Mouse (Mus musculus) midbrain, postnatal 0 days (tissue): ENCODE results near the gene Olfr382. TPM values are rescaled to one million over a fixed set of nuclear protein-coding genes. Genes with fewer than 3 reads are reported as not detected.
"Not testable (repeated sequence)": the region's sequence is repeated elsewhere in the genome, so short reads cannot be mapped to it uniquely, and the experiment has no call there.

ENCODE experiments used
- ATAC-seq: fragments of 200-750 bp; cut with Nextera tagmentation; 2 replicates; pipeline ENCODE4 v1.8.0; 2017; ENCODE audit warnings: moderate number of reproducible peaks, mild to moderate bottlenecking, moderate TSS enrichment, moderate library complexity; ENCODE audit not compliant: low FRiP score
- DNase-seq: peaks from one replicate; pipeline ENCODE4 v3.0.0-alpha.2; 2015; ENCODE audit warnings: low spot score
- H3K27ac ChIP-seq: fragments of 300-500 bp; sonication (generic); 2 replicates; pipeline ENCODE4 v1.5.1; 2014; ENCODE audit warnings: low read depth, mild to moderate bottlenecking, low read length, mixed read lengths
- H3K27me3 ChIP-seq: fragments of 300-500 bp; sonication (generic); 2 replicates; pipeline ENCODE4 v1.6.1; 2014; ENCODE audit warnings: low read length, control low read depth, mixed read lengths; ENCODE audit not compliant: insufficient read depth
- H3K36me3 ChIP-seq: fragments of 300-500 bp; sonication (generic); 2 replicates; pipeline ENCODE4 v1.6.1; 2014; ENCODE audit warnings: low read length, control low read depth, mixed read lengths; ENCODE audit not compliant: insufficient read depth
- H3K4me1 ChIP-seq: fragments of 300-500 bp; sonication (generic); 2 replicates; pipeline ENCODE4 v1.6.1; 2014; ENCODE audit warnings: mild to moderate bottlenecking, control low read depth, antibody characterized with exemption, low read length, mixed read lengths; ENCODE audit not compliant: insufficient read depth
- H3K4me2 ChIP-seq: fragments of 300-500 bp; sonication (generic); 2 replicates; pipeline ENCODE4 v1.6.1; 2014; ENCODE audit warnings: low read depth, mild to moderate bottlenecking, low read length, mixed read lengths; ENCODE audit not compliant: poor library complexity, severe bottlenecking
- H3K4me3 ChIP-seq: fragments of 300-500 bp; sonication (generic); 2 replicates; pipeline ENCODE4 v1.5.1; 2014; ENCODE audit warnings: low read depth, mild to moderate bottlenecking, low read length, moderate library complexity
- H3K9ac ChIP-seq: fragments of 300-500 bp; sonication (generic); replicated peaks from 2 replicates; pipeline ENCODE4 v1.6.1; 2014; ENCODE audit warnings: mild to moderate bottlenecking, low read length, moderate library complexity, mixed read lengths; ENCODE audit not compliant: poor library complexity, severe bottlenecking
- H3K9me3 ChIP-seq: fragments of 300-500 bp; sonication (generic); 2 replicates; pipeline ENCODE4 v1.6.1; 2016; ENCODE audit warnings: low read length, control low read depth
- CTCF ChIP-seq: IDR thresholded peaks from 2 replicates; pipeline ENCODE4 v1.5.1; 2016; ENCODE audit warnings: antibody characterized with exemption, mild to moderate bottlenecking
- WGBS: fragments of 180-500 bp; shearing (Covaris S2); extraction: QIAGEN DNeasy Blood & Tissue Kit; methylation state at CpG from one replicate; pipeline ENCODE4 v1.1.7; 2014; 5-methylcytosine and 5-hydroxymethylcytosine counted together
- polyA plus RNA-seq: library from polyadenylated mRNA; unstranded; fragments of >200 nt; fragmentation: Nextera tagmentation; extraction: Ambion mirVana; gene quantifications from 2 replicates; pipeline ENCODE4 v1.2.1, GENCODE M21; 2015
- total RNA-seq: library from RNA; depleted of rRNA; stranded (reverse); fragments of >200 nt; gene quantifications from 2 replicates; pipeline ENCODE4 v1.2.3, GENCODE M21; 2014; rRNA removed

Gene Olfr382
- total RNA-seq (not detected in 2 replicates), polyA plus RNA-seq (not detected in 2 replicates)

DNA sequence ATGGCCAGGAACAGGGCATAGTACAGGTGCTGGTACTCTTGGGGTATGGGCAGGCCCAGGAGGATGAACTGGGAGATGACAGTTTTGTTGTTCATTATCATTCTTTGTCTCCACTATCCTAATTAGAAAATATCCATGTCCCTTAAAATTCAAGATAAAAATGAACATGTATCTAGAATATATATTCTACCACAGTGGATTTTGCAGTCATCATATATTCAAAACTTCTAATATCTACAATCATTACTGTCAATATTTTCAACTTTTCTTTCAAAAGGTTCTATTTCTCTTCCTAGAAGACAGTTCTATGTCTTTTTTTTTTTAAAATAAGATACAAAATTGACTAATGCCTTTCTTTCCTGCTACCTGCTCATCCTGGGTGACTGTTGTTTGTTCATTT, at the start of gene Olfr382:
TSS of gene Olfr382 (minus strand) at position 101 of the 400 bp plus-strand sequence.
- H3K4me3 ChIP-seq, result no peak within 1 kb of the TSS
- no peak for ATAC-seq
- H3K9me3 ChIP-seq, result peaks cover 8% of the 10 kb centered on the region; the same call in 1 of the 2 replicates
- no peak within 1 kb of the TSS for H3K4me2 ChIP-seq
- TF ChIP-seq CTCF, result no peak
- DNase-seq, result no peak
- H3K27me3 ChIP-seq, result no peaks in the 10 kb centered on the region
- H3K9ac ChIP-seq, result no peak within 1 kb of the TSS
- no peaks in the 10 kb centered on the region for H3K4me1 ChIP-seq
- no peaks in the 10 kb centered on the region for H3K36me3 ChIP-seq
- H3K27ac ChIP-seq, result no peak within 1 kb of the TSS

DNA sequence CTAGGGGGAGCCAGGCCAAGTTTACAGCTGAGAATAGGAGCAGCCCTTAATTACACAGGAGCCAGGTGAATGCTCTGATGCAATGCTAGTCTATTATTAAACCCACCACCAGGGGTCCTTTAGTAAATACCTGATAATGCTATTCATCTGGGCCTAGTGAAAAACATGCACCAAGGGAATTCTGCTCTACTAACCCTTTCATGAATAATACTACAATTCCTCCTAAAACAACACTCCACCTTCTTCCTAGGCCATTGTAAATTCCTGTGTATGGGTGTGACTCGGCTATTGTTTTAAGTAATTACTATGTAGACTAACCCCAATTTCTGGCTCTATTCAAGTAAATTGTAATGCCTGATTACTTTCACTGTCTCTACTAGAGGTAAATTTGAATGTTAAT, 12.0 kb upstream of the Olfr382 start:
- H3K9me3 ChIP-seq, H3K4me3 ChIP-seq, H3K36me3 ChIP-seq, ATAC-seq, H3K9ac ChIP-seq, H3K27me3 ChIP-seq, H3K4me1 ChIP-seq, H3K4me2 ChIP-seq, DNase-seq, H3K27ac ChIP-seq: not testable (repeated sequence)
- WGBS, result 88% methylated on average over 1 of the region's 1 CpGs

DNA sequence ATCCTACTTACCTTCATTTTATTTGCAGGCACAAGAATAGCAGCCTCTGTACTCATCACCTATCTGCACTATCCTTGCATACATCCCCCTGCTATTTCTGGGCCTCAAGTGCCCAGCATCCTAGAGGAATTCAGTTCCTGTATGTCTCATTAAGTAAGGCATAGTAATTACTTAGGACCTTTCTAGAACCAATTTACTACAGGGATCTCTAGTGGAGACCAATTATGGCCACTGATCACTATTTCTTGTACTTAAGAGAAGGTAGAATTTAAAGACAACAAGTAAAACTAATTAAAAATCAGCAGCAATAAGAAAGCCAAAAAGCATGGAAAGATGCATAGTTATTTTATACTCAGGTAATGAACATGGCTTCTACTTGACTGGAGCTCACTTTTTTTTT, 25.5 kb downstream of the Olfr382 start, which contains the start of gene Olfr381:
TSS of gene Olfr381 (minus strand) at position 101 of the 400 bp plus-strand sequence.
- Histone ChIP-seq H3K4me1 (no peaks in the 10 kb centered on the region), H3K9ac (no peak within 1 kb of the TSS), H3K4me2 (no peak within 1 kb of the TSS), H3K9me3 (no peaks in the 10 kb centered on the region), H3K4me3 (no peak within 1 kb of the TSS), H3K27ac (no peak within 1 kb of the TSS), H3K36me3 (no peaks in the 10 kb centered on the region), H3K27me3 (no peaks in the 10 kb centered on the region)
- ATAC-seq, result no peak
- TF ChIP-seq CTCF, result no peak
- no peak for DNase-seq

Other genes starting within 250 kb of the Olfr382 start
- gene Trpv3, start 249.8 kb downstream of the Olfr382 start, total RNA-seq, result 0.27 and 0.66 TPM in 2 replicates
- gene Trpv3, start 249.8 kb downstream of the Olfr382 start, polyA plus RNA-seq, result 0.20 and 0.31 TPM in 2 replicates
- 3.0 and 3.9 TPM in 2 replicates for gene Aspa, start 187.6 kb downstream of the Olfr382 start, total RNA-seq
- 4.2 and 5.0 TPM in 2 replicates for gene Aspa, start 187.6 kb downstream of the Olfr382 start, polyA plus RNA-seq
- gene Gm49340, start 187.5 kb downstream of the Olfr382 start, total RNA-seq, result not detected in 2 replicates
- not detected in 2 replicates for gene Gm49340, start 187.5 kb downstream of the Olfr382 start, polyA plus RNA-seq
- gene Spata22, start 187.5 kb downstream of the Olfr382 start, total RNA-seq, result not detected in 2 replicates
- 0.16 and 0.31 TPM in 2 replicates for gene Spata22, start 187.5 kb downstream of the Olfr382 start, polyA plus RNA-seq
- not detected in 2 replicates for gene Olfr20, start 166.4 kb downstream of the Olfr382 start, total RNA-seq
- not detected in 2 replicates for gene Olfr20, start 166.4 kb downstream of the Olfr382 start, polyA plus RNA-seq
- not detected in 2 replicates for gene Olfr376, start 146.0 kb downstream of the Olfr382 start, total RNA-seq
- gene Olfr376, start 146.0 kb downstream of the Olfr382 start, polyA plus RNA-seq, result not detected in 2 replicates
- gene Olfr1, start 117.6 kb downstream of the Olfr382 start, total RNA-seq, result not detected in 2 replicates
- gene Olfr1, start 117.6 kb downstream of the Olfr382 start, polyA plus RNA-seq, result not detected in 2 replicates
- not detected in 2 replicates for gene Olfr378, start 88.7 kb downstream of the Olfr382 start, total RNA-seq
- not detected in 2 replicates for gene Olfr378, start 88.7 kb downstream of the Olfr382 start, polyA plus RNA-seq
- gene Olfr380, start 59.7 kb downstream of the Olfr382 start, total RNA-seq, result not detected in 2 replicates
- not detected in 2 replicates for gene Olfr380, start 59.7 kb downstream of the Olfr382 start, polyA plus RNA-seq
- gene Olfr381, start 25.6 kb downstream of the Olfr382 start, total RNA-seq, result not detected in 2 replicates
- gene Olfr381, start 25.6 kb downstream of the Olfr382 start, polyA plus RNA-seq, result not detected in 2 replicates
- not detected in 2 replicates for gene Olfr385, start 75.8 kb upstream of the Olfr382 start, total RNA-seq
- not detected in 2 replicates for gene Olfr385, start 75.8 kb upstream of the Olfr382 start, polyA plus RNA-seq
- gene Olfr384, start 81.4 kb upstream of the Olfr382 start, total RNA-seq, result not detected in 2 replicates
- gene Olfr384, start 81.4 kb upstream of the Olfr382 start, polyA plus RNA-seq, result not detected in 2 replicates
- not detected in 2 replicates for gene Zfp735, start 171.6 kb upstream of the Olfr382 start, total RNA-seq
- not detected in 2 replicates for gene Zfp735, start 171.6 kb upstream of the Olfr382 start, polyA plus RNA-seq